Comparison of ENCODE assay signal across 28 mouse cellular contexts in genomic region chr11:14169478-14169877, GRCm38 (mm10).
DNase-seq lines count a peak whose midpoint lies in the region; ATAC-seq and TF ChIP-seq lines count a peak whose summit lies in the region.
"Had no signal": no experiment of that assay in that cellular context is flagged by ENCODE, and none has a peak within 500 bp of the region (broad histone marks: within the 10 kb centered on the region; RNA-seq: fewer than 3 reads in every experiment).

No protein-coding gene starts in this region.

- TF ChIP-seq CTCF in brain, embryonic 14.5 days (IDR thresholded peaks at IDR 0.05; ENCODE audit: borderline replicate concordance, extremely low read depth, insufficient read depth, insufficient read length), result no peak
- TF ChIP-seq CTCF in lung, postnatal 0 days (IDR thresholded peaks at IDR 0.05), result no peak

- TF ChIP-seq EP300 in lung, postnatal 0 days (IDR thresholded peaks at IDR 0.05), result no peak

- no peak overlapping the region for H3K4me2 ChIP-seq in forebrain, embryonic 14.5 days (ENCODE audit: low read length)
- H3K4me2 ChIP-seq in forebrain, embryonic 13.5 days, result no peak overlapping the region
- H3K4me2 ChIP-seq in neural tube, embryonic 11.5 days (ENCODE audit: low read depth), result no peak overlapping the region
- H3K4me2 ChIP-seq in lung, postnatal 0 days (replicated peaks; ENCODE audit: low read depth, low read length), result no peak overlapping the region
- H3K4me2 ChIP-seq: embryonic facial prominence, embryonic 13.5 days; embryonic facial prominence, embryonic 15.5 days; forebrain, embryonic 15.5 days had no signal

- no peaks in the 10 kb centered on the region for H3K36me3 ChIP-seq in forebrain, embryonic 14.5 days (ENCODE audit: control insufficient read depth, insufficient read depth, low read length)
- H3K36me3 ChIP-seq in forebrain, embryonic 13.5 days (ENCODE audit: poor library complexity, severe bottlenecking), result no peaks in the 10 kb centered on the region
- no peaks in the 10 kb centered on the region for H3K36me3 ChIP-seq in neural tube, embryonic 11.5 days (ENCODE audit: control insufficient read depth, insufficient read depth, low read length)
- H3K36me3 ChIP-seq in lung, postnatal 0 days (ENCODE audit: insufficient read depth, low read length), result no peaks in the 10 kb centered on the region
- H3K36me3 ChIP-seq: embryonic facial prominence, embryonic 13.5 days; embryonic facial prominence, embryonic 15.5 days; forebrain, embryonic 10.5 days; forebrain, embryonic 15.5 days; G1E had no signal

- H3K9me3 ChIP-seq in forebrain, embryonic 14.5 days (replicated peaks; ENCODE audit: control insufficient read depth, low read length), result no peaks in the 10 kb centered on the region; the same call in 1 of the 2 replicates
- H3K9me3 ChIP-seq in forebrain, embryonic 13.5 days (replicated peaks), result 0 out of 2 replicates have a peak, but pooled peaks cover 3% of the 10 kb centered on the region
- no peaks in the 10 kb centered on the region for H3K9me3 ChIP-seq in neural tube, embryonic 11.5 days (ENCODE audit: control insufficient read depth, low read length)
- H3K9me3 ChIP-seq in lung, postnatal 0 days (ENCODE audit: low read length), result no peaks in the 10 kb centered on the region
- H3K9me3 ChIP-seq: embryonic facial prominence, embryonic 13.5 days; embryonic facial prominence, embryonic 15.5 days; forebrain, embryonic 10.5 days; forebrain, embryonic 15.5 days; G1E had no signal

- no peaks in the 10 kb centered on the region for H3K27me3 ChIP-seq in forebrain, embryonic 14.5 days (replicated peaks; ENCODE audit: control insufficient read depth, insufficient read depth, low read length)
- no peaks in the 10 kb centered on the region for H3K27me3 ChIP-seq in forebrain, embryonic 13.5 days
- no peaks in the 10 kb centered on the region for H3K27me3 ChIP-seq in neural tube, embryonic 11.5 days (ENCODE audit: control insufficient read depth, insufficient read depth, low read length)
- H3K27me3 ChIP-seq in lung, postnatal 0 days (replicated peaks; ENCODE audit: insufficient read depth, low read length), result no peaks in the 10 kb centered on the region
- H3K27me3 ChIP-seq: CH12.LX; embryonic facial prominence, embryonic 13.5 days; embryonic facial prominence, embryonic 15.5 days; forebrain, embryonic 15.5 days; Patski had no signal

- peak; percentile 11 for DNase-seq in embryo, embryonic 10 days (ENCODE audit: low spot score)
- DNase-seq in embryo, embryonic 10.5 days (ENCODE audit: low spot score), result no peak
- peak; percentile 3 for DNase-seq in forebrain, embryonic 14.5 days (ENCODE audit: low spot score)
- no peak for DNase-seq in neural tube, embryonic 11.5 days (ENCODE audit: low spot score)
- no peak for DNase-seq in neural tube, embryonic 10.5 days (ENCODE audit: extremely low spot score, low spot score)
- peak; percentile 6 for DNase-seq in brain, embryonic 14.5 days (ENCODE audit: low read depth)
- DNase-seq in lung, postnatal 0 days (ENCODE audit: low spot score), result no peak
- DNase-seq: adrenal gland, adult 8-10 months; adrenal gland, postnatal 14 days; adrenal gland, postnatal 36 days; B cell, adult 2 months; cerebellum, adult 11 months; cerebellum, adult 18-20 months; cerebellum, adult 8-10 months; cerebellum, adult 9-11 months; cerebellum, postnatal 14 days; cerebellum, postnatal 36 days had no signal

- no peak overlapping the region for H3K9ac ChIP-seq in forebrain, embryonic 14.5 days (ENCODE audit: low read length)
- H3K9ac ChIP-seq in forebrain, embryonic 13.5 days, result no peak overlapping the region
- no peak overlapping the region for H3K9ac ChIP-seq in neural tube, embryonic 11.5 days (ENCODE audit: low read length)
- no peak overlapping the region for H3K9ac ChIP-seq in lung, postnatal 0 days (replicated peaks; ENCODE audit: low read depth)
- H3K9ac ChIP-seq: embryonic facial prominence, embryonic 13.5 days; embryonic facial prominence, embryonic 15.5 days; forebrain, embryonic 15.5 days had no signal

- WGBS in forebrain, embryonic 14.5 days, result 65% methylated on average over 6 of the region's 6 CpGs
- 71% methylated on average over 6 of the region's 6 CpGs for WGBS in forebrain, embryonic 13.5 days
- WGBS in neural tube, embryonic 11.5 days, result 28% methylated on average over 6 of the region's 6 CpGs
- WGBS in lung, postnatal 0 days, result 34% methylated on average over 6 of the region's 6 CpGs

- no peak overlapping the region for H3K27ac ChIP-seq in forebrain, embryonic 14.5 days (ENCODE audit: low read depth, low read length)
- H3K27ac ChIP-seq in forebrain, embryonic 13.5 days, result no peak overlapping the region
- no peak overlapping the region for H3K27ac ChIP-seq in neural tube, embryonic 11.5 days (ENCODE audit: low read depth, low read length)
- no peak overlapping the region for H3K27ac ChIP-seq in lung, postnatal 0 days (ENCODE audit: low read length)
- H3K27ac ChIP-seq: embryonic facial prominence, embryonic 13.5 days; embryonic facial prominence, embryonic 15.5 days; forebrain, embryonic 10.5 days; forebrain, embryonic 15.5 days had no signal

- ATAC-seq in forebrain, embryonic 14.5 days, result no peak
- ATAC-seq in forebrain, embryonic 13.5 days, result no peak
- peak; percentile 79 for ATAC-seq in neural tube, embryonic 11.5 days (ENCODE audit: insufficient read depth, low FRiP score, low TSS enrichment)
- no peak for ATAC-seq in lung, postnatal 0 days
- ATAC-seq: activated CD4-positive, CD25-positive, alpha-beta regulatory T cell, adult 4 months; CD4-positive, CD25-positive, alpha-beta regulatory T cell, adult 4 months; forebrain, embryonic 15.5 days; Patski had no signal

- no peaks in the 10 kb centered on the region for H3K4me1 ChIP-seq in forebrain, embryonic 14.5 days (ENCODE audit: control insufficient read depth, insufficient read depth, low read length)
- no peaks in the 10 kb centered on the region for H3K4me1 ChIP-seq in forebrain, embryonic 13.5 days
- no peaks in the 10 kb centered on the region for H3K4me1 ChIP-seq in neural tube, embryonic 11.5 days (ENCODE audit: control insufficient read depth, insufficient read depth, low read length)
- no peaks in the 10 kb centered on the region for H3K4me1 ChIP-seq in lung, postnatal 0 days (ENCODE audit: insufficient read depth, low read depth, low read length)
- H3K4me1 ChIP-seq: embryonic facial prominence, embryonic 13.5 days; embryonic facial prominence, embryonic 15.5 days; forebrain, embryonic 10.5 days; forebrain, embryonic 15.5 days had no signal

- H3K4me3 ChIP-seq in forebrain, embryonic 14.5 days (ENCODE audit: low read depth, low read length), result no peak overlapping the region
- H3K4me3 ChIP-seq in forebrain, embryonic 13.5 days, result no peak overlapping the region
- no peak overlapping the region for H3K4me3 ChIP-seq in neural tube, embryonic 11.5 days (ENCODE audit: low read depth, low read length)
- H3K4me3 ChIP-seq in lung, postnatal 0 days (ENCODE audit: low read depth, low read length), result no peak overlapping the region
- H3K4me3 ChIP-seq: embryonic facial prominence, embryonic 13.5 days; embryonic facial prominence, embryonic 15.5 days; erythroblast, embryonic 14.5 days; forebrain, embryonic 10.5 days; forebrain, embryonic 15.5 days had no signal

- TF ChIP-seq POLR2A in brain, embryonic 14.5 days (IDR thresholded peaks at IDR 0.05; ENCODE audit: borderline replicate concordance, extremely low read depth, insufficient read depth, insufficient read length, poor library complexity, severe bottlenecking), result no peak

Comparison
In these comparisons a context has a peak if more than half of its experiments do, and no peak if none do; other contexts are left out.
1. DNase-seq: peak in embryo, embryonic 10 days (single experiment), forebrain, embryonic 14.5 days (single experiment) and brain, embryonic 14.5 days (single experiment); none in embryo, embryonic 10.5 days (single experiment), neural tube, embryonic 11.5 days (single experiment), neural tube, embryonic 10.5 days (single experiment) and lung, postnatal 0 days (single experiment).